Mouse (Mus musculus) testis, postnatal 14 days (tissue): ENCODE measurements around the gene Etnppl.

Experiments used
- DNase-seq: peaks from one replicate; pipeline ENCODE4 v3.0.0; 2021; ENCODE audit warnings: low spot score

Gene Etnppl

GRCm38 (mm10) chr3:130677671-130678460, 60.6 kb downstream of the Etnppl start:
- no peak for DNase-seq

DNA sequence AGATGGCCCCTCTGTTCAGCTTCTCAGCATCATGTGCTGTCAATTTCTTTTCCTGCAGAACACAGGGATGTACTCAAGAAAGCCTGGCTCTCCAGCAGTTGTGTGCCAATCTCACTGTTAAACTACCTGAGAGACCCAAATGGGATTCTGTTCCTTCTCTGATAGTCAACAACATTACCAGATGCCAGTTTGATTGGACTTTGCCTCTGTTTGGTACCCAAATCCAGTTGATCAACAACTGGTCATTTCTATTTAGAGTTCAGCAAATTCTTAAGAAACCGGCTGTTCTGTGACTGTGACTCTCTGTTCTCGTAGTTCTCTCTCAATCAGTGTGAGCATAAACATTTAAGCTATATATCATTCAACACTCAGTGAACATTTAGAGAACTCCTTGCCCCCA, 64.0 kb downstream of the Etnppl start:
- DNase-seq, result no peak

GRCm38 (mm10) chr3:130682183-130682582, 64.9 kb downstream of the Etnppl start:
- DNase-seq, result no peak

- no peak for DNase-seq
Measured at GRCm38 (mm10) chr3:130683836-130684235, 66.6 kb downstream of the Etnppl start.

DNA sequence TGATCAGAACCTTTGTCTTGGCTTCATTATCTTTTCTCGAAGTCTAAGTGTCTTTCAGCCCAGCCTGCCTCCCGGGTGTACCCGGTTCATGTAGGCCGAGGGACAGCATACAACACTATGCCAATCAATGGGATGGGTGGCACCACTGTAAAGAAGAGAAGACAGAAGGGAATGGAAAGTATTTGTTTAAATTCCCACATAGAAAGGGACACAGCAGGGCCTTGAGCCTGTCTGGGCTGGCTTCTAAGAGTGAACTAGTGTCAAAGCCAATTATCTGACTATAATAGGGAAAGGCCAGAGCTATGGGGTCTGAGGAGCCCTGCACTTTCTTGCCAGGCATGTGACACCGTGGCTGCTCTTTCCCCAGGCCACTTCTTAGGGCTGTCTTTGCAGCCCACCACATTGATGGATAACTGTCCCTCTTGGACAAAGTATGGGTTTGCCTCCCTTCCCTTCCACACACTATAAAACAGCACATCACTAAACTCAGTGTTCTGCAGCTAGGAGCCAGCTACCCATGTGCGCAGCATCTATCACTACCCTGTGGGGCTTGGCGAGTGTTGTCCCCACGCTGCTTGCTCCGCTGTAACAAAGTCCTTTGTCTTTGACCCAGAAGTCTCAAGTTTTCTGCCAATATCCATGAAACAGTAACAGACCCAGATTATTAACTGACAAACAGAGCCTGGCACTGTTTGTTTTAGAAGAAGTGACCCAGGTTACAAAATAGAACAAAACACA, 67.2 kb downstream of the Etnppl start:
- no peak for DNase-seq

GRCm38 (mm10) chr3:130685014-130685366, 67.7 kb downstream of the Etnppl start:
- no peak for DNase-seq

DNA sequence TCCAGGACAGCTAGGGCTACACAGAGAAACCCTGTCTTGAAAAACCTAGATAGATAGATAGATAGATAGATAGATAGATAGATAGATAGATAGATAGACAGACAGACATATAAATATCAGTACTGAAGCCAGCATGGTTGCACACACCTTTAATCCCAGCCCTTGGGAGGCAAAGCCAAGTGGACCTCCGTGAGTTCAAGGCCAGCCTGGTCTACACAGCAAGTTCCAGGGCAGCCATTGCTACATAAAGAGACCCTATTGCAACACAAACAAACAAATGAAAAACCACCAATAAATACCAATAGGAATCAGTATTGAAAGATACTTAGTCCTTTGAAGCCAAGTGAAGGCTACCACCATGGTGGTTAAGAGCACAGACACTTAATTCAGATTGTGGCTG, 69.8 kb downstream of the Etnppl start:
- no peak for DNase-seq
